Mouse (Mus musculus) midbrain, embryonic 14.5 days (tissue): ENCODE data around the gene H2-T24. TPM values are rescaled to one million over a fixed set of nuclear protein-coding genes. Genes with fewer than 3 reads are reported as not detected.
A peak's percentile ranks its signal among the peaks of the same experiment; 100 is the strongest.
"Not testable (repeated sequence)": the region's sequence is repeated elsewhere in the genome, so short reads cannot be mapped to it uniquely, and the experiment has no call there.

Experiments
- ATAC-seq: fragments of 200-750 bp; cut with Nextera tagmentation; 2 replicates; pipeline ENCODE4 v1.8.0; 2017; ENCODE audit warnings: moderate number of reproducible peaks, moderate library complexity; ENCODE audit not compliant: low FRiP score, low TSS enrichment
- DNase-seq: peaks from one replicate; pipeline ENCODE4 v3.0.0-alpha.2; 2015
- H3K27ac ChIP-seq: fragments of 300-500 bp; sonication (generic); replicated peaks from 2 replicates; pipeline ENCODE4 v1.5.1; 2014; ENCODE audit warnings: mild to moderate bottlenecking, low read depth, low read length, moderate library complexity
- H3K27me3 ChIP-seq: fragments of 300-500 bp; sonication (generic); 2 replicates; pipeline ENCODE4 v1.6.1; 2014; ENCODE audit warnings: low read length, control low read depth, mixed read lengths; ENCODE audit not compliant: control insufficient read depth, insufficient read depth
- H3K36me3 ChIP-seq: fragments of 300-500 bp; sonication (generic); 2 replicates; pipeline ENCODE4 v1.6.1; 2014; ENCODE audit warnings: low read length, control low read depth; ENCODE audit not compliant: control insufficient read depth, insufficient read depth
- H3K4me1 ChIP-seq: fragments of 300-500 bp; sonication (generic); 2 replicates; pipeline ENCODE4 v1.6.1; 2014; ENCODE audit warnings: mild to moderate bottlenecking, antibody characterized with exemption, low read length, control low read depth; ENCODE audit not compliant: control insufficient read depth, insufficient read depth
- H3K4me2 ChIP-seq: fragments of 300-500 bp; sonication (generic); 2 replicates; pipeline ENCODE4 v1.6.1; 2014; ENCODE audit warnings: mild to moderate bottlenecking, low read length, moderate library complexity
- H3K4me3 ChIP-seq: fragments of 300-500 bp; sonication (generic); replicated peaks from 2 replicates; pipeline ENCODE4 v1.5.1; 2014; ENCODE audit warnings: low read depth, low read length
- H3K9ac ChIP-seq: fragments of 300-500 bp; sonication (generic); replicated peaks from 2 replicates; pipeline ENCODE4 v1.6.1; 2014; ENCODE audit warnings: mild to moderate bottlenecking, low read length, moderate library complexity
- H3K9me3 ChIP-seq: fragments of 300-500 bp; sonication (generic); 2 replicates; pipeline ENCODE4 v1.6.1; 2016; ENCODE audit warnings: low read length, control low read depth, mixed read lengths; ENCODE audit not compliant: control insufficient read depth
- WGBS: fragments of 180-500 bp; shearing (Covaris S2); extraction: QIAGEN DNeasy Blood & Tissue Kit; methylation state at CpG from one replicate; pipeline ENCODE4 v1.1.7; 2014; 5-methylcytosine and 5-hydroxymethylcytosine counted together
- polyA plus RNA-seq: library from polyadenylated mRNA; unstranded; fragments of >200 nt; fragmentation: Nextera tagmentation; extraction: Ambion mirVana; gene quantifications from 2 replicates; pipeline ENCODE4 v1.2.1, GENCODE M21; 2014

H2-T24 gene
- polyA plus RNA-seq, 1 experiment from 2014 or later: 9.8 TPM

DNA sequence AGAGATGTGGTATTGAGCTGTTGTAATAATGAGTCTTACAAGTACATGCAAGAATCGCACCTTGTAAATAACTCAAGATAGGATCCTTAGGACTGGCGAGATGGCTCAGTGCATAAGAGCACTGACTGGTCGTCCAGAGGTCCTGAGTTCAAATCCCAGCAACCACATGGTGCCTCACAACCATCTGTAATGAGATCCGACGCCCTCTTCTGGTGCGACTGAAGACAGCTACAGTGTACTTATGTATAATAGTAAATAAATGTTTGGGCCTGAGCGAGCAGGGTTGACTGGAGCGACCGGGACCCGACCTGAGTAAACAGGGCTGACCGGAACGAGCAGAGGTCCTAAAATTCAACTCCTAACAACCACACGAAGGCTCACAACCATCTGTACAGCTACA, 15.8 kb upstream of the H2-T24 start:
- H3K4me1 ChIP-seq, H3K9ac ChIP-seq, H3K4me3 ChIP-seq, H3K9me3 ChIP-seq, H3K4me2 ChIP-seq, ATAC-seq, H3K27me3 ChIP-seq, DNase-seq, H3K36me3 ChIP-seq, H3K27ac ChIP-seq: not testable (repeated sequence)
- WGBS: 89% methylated on average over 13 of the region's 13 CpGs

DNA sequence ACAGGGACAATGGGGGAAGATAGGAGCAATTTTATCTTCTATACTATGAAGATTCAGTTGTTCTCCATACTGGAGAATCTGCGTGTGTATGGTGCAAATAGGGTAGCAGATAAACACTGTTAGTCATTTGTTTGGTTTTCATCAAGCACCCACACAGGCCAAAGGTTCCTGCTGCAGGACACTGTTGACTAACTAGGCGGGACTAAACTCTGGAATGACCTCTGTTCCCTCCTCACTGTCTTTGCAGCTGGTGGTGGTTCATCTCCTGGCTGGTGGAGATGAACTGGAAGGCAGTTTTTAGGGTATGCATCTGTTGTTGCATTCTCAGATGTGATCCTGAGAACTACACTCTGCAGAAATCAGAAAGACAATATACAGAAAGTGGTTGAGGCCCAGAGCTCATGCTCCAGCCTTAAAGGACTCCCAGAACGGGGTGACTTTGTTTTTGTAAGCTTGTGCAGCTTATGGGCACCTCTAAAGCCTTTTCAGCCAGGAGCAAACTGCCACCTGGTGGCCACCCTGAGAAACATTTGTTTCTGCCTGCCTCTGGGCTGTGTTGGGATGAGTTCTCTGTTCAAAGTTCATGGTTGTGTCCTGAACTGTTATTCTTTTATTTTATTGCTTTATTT, 14.8 kb upstream of the H2-T24 start:
- H3K9ac ChIP-seq, H3K4me1 ChIP-seq, H3K4me3 ChIP-seq, H3K4me2 ChIP-seq, H3K36me3 ChIP-seq, H3K27me3 ChIP-seq, H3K27ac ChIP-seq, ATAC-seq, H3K9me3 ChIP-seq: not testable (repeated sequence)
- 41% methylated on average over 3 of the region's 3 CpGs for WGBS
- DNase-seq: peak; percentile 65

DNA sequence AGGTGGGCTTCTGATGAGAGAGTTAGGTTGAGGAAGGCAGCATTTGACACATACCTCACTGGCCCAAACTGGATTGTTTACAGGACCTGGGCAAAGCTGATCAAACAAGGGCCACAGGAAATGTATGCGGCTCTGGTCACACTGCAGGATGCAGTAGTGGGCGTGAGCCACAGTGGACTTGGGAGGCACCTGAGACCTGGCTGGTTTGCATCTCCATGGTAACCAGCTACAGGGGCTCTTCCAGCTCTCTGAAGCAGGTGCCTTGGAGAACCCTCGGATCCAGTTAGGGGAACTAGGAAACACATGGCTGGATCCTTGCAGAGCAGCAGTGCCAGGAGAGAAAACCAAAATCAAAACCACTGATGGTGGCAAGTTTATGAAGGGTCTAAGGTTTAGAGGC, 14.2 kb upstream of the H2-T24 start:
- H3K36me3 ChIP-seq, DNase-seq, H3K4me3 ChIP-seq, H3K27ac ChIP-seq, H3K4me2 ChIP-seq, ATAC-seq, H3K9ac ChIP-seq, H3K9me3 ChIP-seq, H3K4me1 ChIP-seq, H3K27me3 ChIP-seq: not testable (repeated sequence)
- 59% methylated on average over 3 of the region's 3 CpGs for WGBS

DNA sequence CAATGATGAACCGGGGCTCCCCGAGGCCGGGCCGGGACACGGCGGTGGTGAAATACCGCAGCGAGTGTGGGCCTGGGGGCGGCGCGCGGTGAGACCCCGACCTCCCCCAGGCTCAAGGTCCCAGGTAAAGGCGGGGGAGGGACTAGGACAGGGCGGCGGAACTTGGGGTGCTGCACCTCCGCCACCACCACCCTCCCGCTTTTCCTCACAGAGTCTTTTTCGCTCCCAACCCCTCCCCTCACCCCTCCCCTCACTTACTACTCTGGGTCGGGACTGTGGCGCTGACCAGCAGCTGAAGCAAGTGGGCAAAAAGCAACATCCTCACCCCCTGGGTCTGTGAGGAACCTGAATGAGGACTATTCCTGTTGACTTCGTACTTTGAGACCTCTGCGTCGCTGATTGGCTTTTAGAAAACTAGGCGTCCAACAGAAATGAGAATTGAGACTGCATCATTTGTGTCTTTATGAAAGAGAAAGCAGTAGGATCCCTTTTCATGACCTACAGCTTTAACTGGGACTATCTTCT, 12.1 kb upstream of the H2-T24 start, which contains the start of gene H2-T23:
Gene H2-T23 (minus strand): TSS at position 505 of the 525 bp plus-strand sequence.
- not testable (repeated sequence) for H3K27ac ChIP-seq, H3K9me3 ChIP-seq, H3K36me3 ChIP-seq, H3K27me3 ChIP-seq, H3K4me1 ChIP-seq
- Histone ChIP-seq H3K4me2 (peak within 1 kb of the TSS; percentile 73), H3K4me3 (peak within 1 kb of the TSS; percentile 42), H3K9ac (peak within 1 kb of the TSS; percentile 49; the same call in 1 of the 2 replicates)
- ATAC-seq: peak; percentile 37; the same call in 1 of the 2 replicates
- DNase-seq: peak; percentile 38
- whole genome bisulfite sequencing: 1% methylated on average over 24 of the region's 25 CpGs

DNA sequence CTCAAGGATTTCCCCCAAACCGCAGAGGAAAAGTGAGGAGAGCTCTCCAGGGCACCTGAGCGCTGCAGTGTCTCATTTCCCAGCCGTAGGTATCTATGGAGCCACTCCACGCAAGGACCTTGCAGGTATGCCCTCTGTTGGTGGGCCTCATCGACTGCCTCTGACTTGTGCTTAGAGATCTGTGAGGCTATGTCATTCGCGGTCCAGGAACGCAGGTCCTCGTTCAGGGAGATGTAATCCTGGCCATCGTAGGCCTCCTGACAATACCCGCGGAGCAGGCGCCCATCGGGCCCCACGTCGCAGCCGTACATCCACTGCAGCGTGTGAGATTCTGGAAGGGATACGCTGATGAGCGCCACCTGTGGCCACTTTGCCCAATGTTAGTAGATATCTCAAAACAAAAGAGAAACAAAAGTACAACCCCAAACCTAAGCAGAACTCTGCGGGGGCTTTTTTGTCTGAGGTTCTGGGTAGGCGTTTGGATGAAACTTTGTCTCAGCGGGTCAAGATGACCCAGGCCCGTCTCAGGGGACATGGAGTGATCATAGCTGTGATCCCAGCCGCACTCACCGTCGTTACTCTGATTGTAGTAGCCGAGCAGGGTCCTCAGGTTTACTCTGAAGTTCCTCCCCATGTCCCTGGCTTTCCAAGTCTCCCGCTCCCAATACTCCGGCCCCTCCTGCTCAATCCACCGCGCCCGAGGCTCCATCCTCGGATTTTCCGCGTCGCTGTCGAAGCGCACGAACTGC, 11.4 kb upstream of the H2-T24 start:
- ATAC-seq: peak; percentile 62
- not testable (repeated sequence) for H3K27ac ChIP-seq
- under 1% methylated on average over 40 of the region's 40 CpGs for WGBS

DNA sequence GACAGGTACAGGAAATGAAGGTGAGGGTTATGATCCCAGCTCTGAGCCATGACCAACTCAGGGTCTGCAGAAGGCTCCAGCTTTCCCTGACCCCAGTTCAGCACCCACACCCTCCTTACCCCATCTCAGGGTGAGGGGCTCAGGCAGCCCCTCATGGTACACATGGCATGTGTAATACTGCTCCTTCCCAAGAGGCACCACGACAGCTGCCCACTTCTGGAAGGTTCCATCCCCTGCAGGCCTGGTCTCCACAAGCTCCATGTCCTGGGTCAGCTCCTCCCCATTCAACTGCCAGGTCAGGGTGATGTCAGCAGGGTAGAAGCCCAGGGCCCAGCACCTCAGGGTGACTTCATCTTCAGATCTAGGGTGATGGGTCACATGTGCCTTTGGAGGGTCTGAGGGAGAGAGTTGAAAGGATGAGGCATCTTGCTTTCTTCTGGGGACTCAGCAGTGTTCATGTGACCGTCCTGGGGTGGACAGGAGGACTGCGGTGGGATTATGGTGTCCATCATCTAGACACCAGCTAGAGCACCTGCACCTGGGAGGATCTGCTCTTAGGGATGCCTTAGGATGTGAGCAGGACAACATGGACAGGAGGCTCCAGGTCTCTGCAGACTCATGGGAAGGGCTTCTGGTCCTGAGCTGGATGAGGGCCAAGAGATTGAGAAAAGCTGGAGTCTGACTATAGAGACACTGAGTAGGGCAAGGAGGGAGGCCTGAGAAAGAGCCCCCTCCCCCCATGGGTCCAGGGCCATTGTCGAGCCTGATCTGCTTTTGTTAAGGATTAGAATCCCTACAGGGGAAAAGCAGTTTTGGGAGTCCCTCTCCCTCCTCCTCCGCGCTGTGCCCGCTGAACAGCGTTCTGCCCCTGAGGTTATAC, 10.6 kb upstream of the H2-T24 start:
- not testable (repeated sequence) for H3K27ac ChIP-seq, ATAC-seq, H3K36me3 ChIP-seq, H3K27me3 ChIP-seq, H3K9me3 ChIP-seq, H3K4me1 ChIP-seq, H3K9ac ChIP-seq
- H3K4me2 ChIP-seq: peak overlapping the region; percentile 73
- DNase-seq: peak; percentile 18
- 33% methylated on average over 8 of the region's 8 CpGs for WGBS
- peak overlapping the region; percentile 42; the same call in 1 of the 2 replicates for H3K4me3 ChIP-seq

More for the DNA sequence above, 11.4 kb upstream of the H2-T24 start:
- peak overlapping the region; percentile 73 for H3K4me2 ChIP-seq
- not testable (repeated sequence) for H3K9me3 ChIP-seq, H3K36me3 ChIP-seq, H3K4me1 ChIP-seq, H3K27me3 ChIP-seq
- DNase-seq: peak; percentile 59
- H3K4me3 ChIP-seq: peak overlapping the region; percentile 42
- H3K9ac ChIP-seq: peak overlapping the region; percentile 49; the same call in 1 of the 2 replicates

DNA sequence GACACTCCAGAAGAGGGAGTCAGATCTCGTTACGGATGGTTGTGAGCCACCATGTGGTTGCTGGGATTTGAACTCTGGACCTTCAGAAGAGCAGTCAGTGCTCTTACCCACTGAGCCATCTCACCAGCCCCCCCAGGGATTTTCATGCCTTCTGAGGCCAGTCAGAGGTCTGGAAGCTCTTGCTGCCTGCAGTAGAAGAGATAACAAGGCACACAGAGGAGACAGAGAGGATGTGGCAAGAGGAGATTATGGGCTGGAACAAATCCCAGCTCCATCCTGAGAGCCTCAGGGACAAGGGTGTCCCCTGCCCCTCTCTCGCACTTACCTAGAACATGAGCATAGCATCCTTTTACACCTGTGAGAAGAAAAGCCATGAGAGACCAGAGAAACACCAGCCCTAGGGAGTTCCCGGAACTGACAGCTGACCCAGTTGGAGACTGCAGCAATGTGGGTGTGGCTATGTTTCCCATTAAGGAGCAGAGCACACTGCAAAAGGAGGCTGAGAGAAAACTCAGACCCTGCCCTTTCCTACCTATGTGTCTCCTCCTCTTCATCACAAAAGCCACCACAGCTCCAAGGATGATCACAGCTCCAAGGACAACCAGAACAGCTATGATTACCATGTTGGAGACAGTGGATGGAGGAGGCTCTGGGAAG, 9.8 kb upstream of the H2-T24 start:
- DNase-seq, H3K36me3 ChIP-seq, H3K27me3 ChIP-seq, H3K4me1 ChIP-seq, H3K4me3 ChIP-seq, H3K27ac ChIP-seq, H3K9ac ChIP-seq, H3K4me2 ChIP-seq, ATAC-seq, H3K9me3 ChIP-seq: not testable (repeated sequence)
- 75% methylated on average over 2 of the region's 4 CpGs for WGBS
